7 mouse cellular contexts compared by ENCODE assay signal in genomic region chr15:89316146-89316545, GRCm38 (mm10). TPM values are rescaled to one million over a fixed set of nuclear protein-coding genes. Genes with fewer than 3 reads are reported as not detected.
DNase-seq lines count a peak whose midpoint lies in the region; ATAC-seq and TF ChIP-seq lines count a peak whose summit lies in the region.

No protein-coding gene starts in this region.

- no peaks in the 10 kb centered on the region for H3K36me3 ChIP-seq in kidney, postnatal 0 days (ENCODE audit: insufficient read depth, low read length)
- no peaks in the 10 kb centered on the region for H3K36me3 ChIP-seq in small intestine, adult 2 months (ENCODE audit: control insufficient read depth, insufficient read depth, low read length)

- H3K4me3 ChIP-seq in kidney, postnatal 0 days (replicated peaks; ENCODE audit: low read depth, low read length): no peak overlapping the region
- H3K4me3 ChIP-seq in small intestine, adult 2 months (ENCODE audit: low read depth, low read length): no peak overlapping the region

- 74% methylated on average over 11 of the region's 11 CpGs for WGBS in kidney, postnatal 0 days
- WGBS in small intestine, adult 2 months: 85% methylated on average over 11 of the region's 11 CpGs

- H3K4me2 ChIP-seq in kidney, postnatal 0 days (ENCODE audit: low read length): no peak overlapping the region

- no peak overlapping the region for H3K27ac ChIP-seq in kidney, postnatal 0 days
- H3K27ac ChIP-seq in small intestine, adult 2 months (ENCODE audit: insufficient read depth, low read depth, low read length): no peak overlapping the region

- no peaks in the 10 kb centered on the region for H3K27me3 ChIP-seq in kidney, postnatal 0 days (ENCODE audit: insufficient read depth, low read length)
- H3K27me3 ChIP-seq in small intestine, adult 2 months (ENCODE audit: control insufficient read depth, insufficient read depth, low read length): no peaks in the 10 kb centered on the region

- TF ChIP-seq POLR2A in small intestine, adult 2 months (IDR thresholded peaks at IDR 0.05; ENCODE audit: low read depth, low read length): no peak

- no peaks in the 10 kb centered on the region for H3K9me3 ChIP-seq in kidney, postnatal 0 days (replicated peaks; ENCODE audit: low read length)

- ATAC-seq in kidney, postnatal 0 days (replicated peaks; ENCODE audit: low FRiP score, low read depth): no peak

- peak; percentile 24 for DNase-seq in kidney, adult 9 months
- no peak for DNase-seq in kidney, adult 11 months
- peak; percentile 79 for DNase-seq in R1 (ENCODE audit: low read depth, low spot score)
- no peak for DNase-seq in kidney, postnatal 0 days (ENCODE audit: low spot score)
- no peak for DNase-seq in layer of hippocampus, adult 18-20 months (ENCODE audit: low spot score in 2 of 2)
- DNase-seq in layer of hippocampus, postnatal 25 days (ENCODE audit: extremely low spot score in 1 of 2, low spot score in 1 of 2): no peak

- H3K4me1 ChIP-seq in kidney, postnatal 0 days (replicated peaks; ENCODE audit: insufficient read depth, low read length): peaks cover 8% of the 10 kb centered on the region
- peaks cover 13% of the 10 kb centered on the region for H3K4me1 ChIP-seq in small intestine, adult 2 months (ENCODE audit: control insufficient read depth, insufficient read depth, insufficient read length, low read length)

- H3K9ac ChIP-seq in kidney, postnatal 0 days (ENCODE audit: low read depth, low read length): no peak overlapping the region

- peak; percentile 44 for TF ChIP-seq CTCF in kidney, postnatal 0 days (IDR thresholded peaks at IDR 0.05; ENCODE audit: low read depth)
- TF ChIP-seq CTCF in small intestine, adult 2 months (IDR thresholded peaks at IDR 0.05; ENCODE audit: extremely low read depth, insufficient read length, insufficient replicate concordance, low read depth, low read length): peak; percentile 33; the same call in 1 of the 2 replicates

RNA-seq across cellular contexts. Expression of gene Sbf1, which starts 1.0 kb away (rescaled TPM):
- 30.0 and 37.2 TPM in 2 replicates for polyA plus RNA-seq in kidney, postnatal 0 days (2015; fragmentation: Nextera tagmentation; extraction: Ambion mirVana)
- polyA plus RNA-seq in small intestine, adult 2 months (2012; rRNA removed): 123 and 189 TPM in 2 replicates
- total RNA-seq in layer of hippocampus, adult 18-20 months (2021): 100 to 1,000 TPM; 304 to 307 TPM
- 100 to 1,000 TPM; 317 to 364 TPM for total RNA-seq in layer of hippocampus, postnatal 25 days (2021)

RNA-seq across cellular contexts. Expression of gene Adm2, which starts 6.4 kb away (rescaled TPM):
- polyA plus RNA-seq in kidney, postnatal 0 days (2015; fragmentation: Nextera tagmentation; extraction: Ambion mirVana): 1.5 and 2.0 TPM in 2 replicates
- polyA plus RNA-seq in small intestine, adult 2 months (2012; rRNA removed): 0.98 and 5.4 TPM in 2 replicates
- total RNA-seq in layer of hippocampus, adult 18-20 months (2021): not detected
- total RNA-seq in layer of hippocampus, postnatal 25 days (2021): not detected

RNA-seq across cellular contexts. Expression of gene Miox, which starts 18.1 kb away (rescaled TPM):
- 119 and 185 TPM in 2 replicates for polyA plus RNA-seq in kidney, postnatal 0 days (2015; fragmentation: Nextera tagmentation; extraction: Ambion mirVana)
- polyA plus RNA-seq in small intestine, adult 2 months (2012; rRNA removed): 0.10 and 0.43 TPM in 2 replicates
- total RNA-seq in layer of hippocampus, adult 18-20 months (2021): not detected
- not detected for total RNA-seq in layer of hippocampus, postnatal 25 days (2021)

RNA-seq across cellular contexts. Expression of gene Lmf2, which starts 39.3 kb away (rescaled TPM):
- 46.1 and 48.1 TPM in 2 replicates for polyA plus RNA-seq in kidney, postnatal 0 days (2015; fragmentation: Nextera tagmentation; extraction: Ambion mirVana)
- 22.8 and 33.3 TPM in 2 replicates for polyA plus RNA-seq in small intestine, adult 2 months (2012; rRNA removed)
- 10 to 100 TPM; 16.6 to 18.6 TPM for total RNA-seq in layer of hippocampus, adult 18-20 months (2021)
- 10 to 100 TPM; 15.2 to 20.8 TPM for total RNA-seq in layer of hippocampus, postnatal 25 days (2021)

RNA-seq across cellular contexts. Expression of gene Ncaph2, which starts 39.4 kb away (rescaled TPM):
- polyA plus RNA-seq in kidney, postnatal 0 days (2015; fragmentation: Nextera tagmentation; extraction: Ambion mirVana): 100 and 108 TPM in 2 replicates
- 56.8 and 149 TPM in 2 replicates for polyA plus RNA-seq in small intestine, adult 2 months (2012; rRNA removed)
- total RNA-seq in layer of hippocampus, adult 18-20 months (2021): 100 to 1,000 TPM; 101 to 103 TPM
- 10 to 100 TPM; 84.1 to 95.0 TPM for total RNA-seq in layer of hippocampus, postnatal 25 days (2021)

Comparison
In these comparisons a context has a peak if more than half of its experiments do, and no peak if none do; other contexts are left out.
1. DNase-seq: peak in kidney, adult 9 months (single experiment) and R1 (single experiment); none in kidney, adult 11 months (single experiment), kidney, postnatal 0 days (single experiment), layer of hippocampus, adult 18-20 months (0 of 2) and layer of hippocampus, postnatal 25 days (0 of 2).